Mouse (Mus musculus): ENCODE results near the gene Socs1. TPM values are rescaled to one million over a fixed set of nuclear protein-coding genes. Genes with fewer than 3 reads are reported as not detected.
"Not testable (repeated sequence)": the region's sequence is repeated elsewhere in the genome, so short reads cannot be mapped to it uniquely, and the experiment has no call there.

Gene Socs1
- 2.6 and 2.7 TPM in 2 replicates for total RNA-seq (2017)

DNA sequence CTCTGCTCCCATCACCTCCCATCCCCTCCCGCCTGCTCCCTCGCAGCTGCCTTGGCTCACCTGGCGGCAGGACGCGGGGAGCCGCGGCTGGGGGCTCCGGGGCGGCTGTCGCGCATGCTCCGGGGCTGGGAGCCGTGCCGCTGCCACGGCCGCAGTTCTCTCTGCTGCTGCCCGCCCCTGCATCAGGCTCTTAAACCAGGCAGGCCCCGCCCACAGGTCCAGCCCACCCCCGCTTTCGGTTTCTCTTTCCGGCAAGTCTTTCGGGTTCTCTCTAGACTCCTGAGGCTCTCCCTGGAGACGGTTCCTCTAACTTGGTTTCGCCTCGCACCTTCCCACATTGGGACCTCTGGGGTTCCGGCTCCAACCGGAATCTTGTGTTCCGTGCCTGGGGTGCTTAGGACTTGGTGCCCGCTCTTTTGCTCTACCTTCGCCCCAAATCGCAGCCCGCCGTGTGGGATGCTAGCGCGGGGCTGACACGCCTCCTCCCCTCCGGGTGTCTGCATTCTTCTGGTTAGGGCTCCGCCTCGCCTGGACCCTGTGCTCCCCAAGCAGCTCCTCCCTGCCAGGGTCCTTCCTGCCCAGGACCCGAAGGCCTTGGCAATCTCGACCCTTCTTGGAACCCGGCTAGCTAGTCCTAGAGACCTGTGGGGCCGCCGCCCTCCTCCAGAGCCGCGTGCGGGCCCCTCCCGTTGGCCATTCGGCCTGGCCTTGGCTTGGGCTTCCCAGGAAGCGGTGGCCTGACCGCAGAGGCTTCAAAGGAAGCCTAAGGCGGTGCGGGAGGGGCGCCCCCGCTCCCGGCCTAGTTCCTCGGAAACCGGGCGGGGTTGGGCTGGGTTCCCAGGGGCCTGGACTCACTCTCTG lies at the start of gene Socs1:
Socs1 (minus strand) TSS at position 166 of the 861 bp plus-strand sequence.
- ATAC-seq (replicated peaks in 1 of 2; ENCODE audit: insufficient read depth in 1 of 2, low FRiP score in 2 of 2, low TSS enrichment in 1 of 2, low read depth in 1 of 2, poor library complexity in 2 of 2, severe bottlenecking in 2 of 2), result peak; percentile 59 to 70

DNA sequence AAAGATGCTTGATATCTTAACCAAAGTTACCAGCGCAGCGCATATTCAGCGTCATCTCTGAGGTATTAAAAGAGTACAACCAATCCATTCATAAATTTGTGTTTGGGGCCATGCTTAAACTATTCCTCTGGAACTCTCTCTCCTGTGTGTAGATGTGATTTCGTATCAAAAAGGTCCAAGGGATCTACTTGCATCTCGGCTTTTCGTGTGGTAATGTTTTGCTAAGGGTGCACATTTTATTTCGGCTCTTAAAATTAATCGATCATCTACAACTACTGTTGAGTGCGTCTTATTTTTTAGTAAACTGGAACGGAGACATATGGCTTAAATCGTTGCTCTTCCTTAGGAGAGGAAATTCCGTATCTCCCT lies 49.2 kb upstream of the Socs1 start:
- no peak for ATAC-seq (replicated peaks in 1 of 2; ENCODE audit: insufficient read depth in 1 of 2, low FRiP score in 2 of 2, low TSS enrichment in 1 of 2, low read depth in 1 of 2, poor library complexity in 2 of 2, severe bottlenecking in 2 of 2)

DNA sequence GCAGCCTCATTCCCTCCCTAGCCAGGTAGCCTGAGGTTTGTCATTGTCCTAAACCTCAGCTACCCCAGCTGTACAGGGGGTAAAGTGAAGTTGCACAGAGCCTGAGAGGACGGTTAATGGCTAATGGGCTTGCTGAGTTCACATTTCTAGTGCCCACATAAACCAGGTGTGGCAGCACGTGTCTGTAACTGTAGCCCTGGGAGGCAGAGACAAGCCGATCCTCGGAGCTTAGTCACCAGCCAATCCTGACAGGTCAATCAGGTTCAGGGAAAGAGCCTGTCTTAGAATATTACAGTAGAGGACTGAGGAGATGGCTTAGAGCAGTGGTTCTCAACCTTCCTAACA lies 43.1 kb upstream of the Socs1 start:
- ATAC-seq (replicated peaks in 1 of 2; ENCODE audit: insufficient read depth in 1 of 2, low FRiP score in 2 of 2, low TSS enrichment in 1 of 2, low read depth in 1 of 2, poor library complexity in 2 of 2, severe bottlenecking in 2 of 2), result no peak

DNA sequence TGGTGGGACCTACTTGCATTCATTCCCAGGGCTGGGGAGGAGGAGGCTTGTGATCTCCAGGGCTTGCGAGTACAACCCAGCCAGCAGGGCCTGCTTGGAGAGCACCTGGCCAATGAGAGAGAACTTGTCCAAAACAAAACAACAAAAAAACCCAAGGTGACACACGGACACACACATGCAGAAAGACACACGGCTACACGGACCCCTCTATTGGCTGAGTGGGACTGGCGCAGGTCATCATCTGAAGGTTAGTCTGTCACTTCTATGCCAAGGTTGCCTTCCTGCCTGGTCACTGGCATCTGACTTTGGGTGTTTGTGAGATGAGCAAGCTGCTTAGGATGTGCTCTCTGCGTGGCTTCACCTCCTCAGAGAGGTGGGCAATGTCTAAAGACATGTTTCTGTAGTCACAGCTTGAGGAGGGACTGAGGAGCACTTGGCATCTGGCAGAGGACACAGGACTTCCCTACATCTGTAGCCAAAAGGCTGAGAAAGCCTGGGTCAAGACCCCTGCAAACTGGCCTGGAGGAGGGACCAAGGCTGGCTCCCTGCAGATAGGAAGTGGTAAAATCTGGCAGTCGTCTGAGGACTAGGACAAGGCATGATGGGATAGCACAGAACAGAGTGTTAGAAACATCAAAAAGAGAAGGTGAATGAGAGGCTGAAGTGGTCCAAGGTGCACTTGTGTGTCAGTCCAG lies 42.6 kb upstream of the Socs1 start:
- 0 out of 4 replicates have a peak, but pooled peaks of 1 of the 2 experiments have one; percentile 27 for ATAC-seq (replicated peaks in 1 of 2; ENCODE audit: insufficient read depth in 1 of 2, low FRiP score in 2 of 2, low TSS enrichment in 1 of 2, low read depth in 1 of 2, poor library complexity in 2 of 2, severe bottlenecking in 2 of 2)

DNA sequence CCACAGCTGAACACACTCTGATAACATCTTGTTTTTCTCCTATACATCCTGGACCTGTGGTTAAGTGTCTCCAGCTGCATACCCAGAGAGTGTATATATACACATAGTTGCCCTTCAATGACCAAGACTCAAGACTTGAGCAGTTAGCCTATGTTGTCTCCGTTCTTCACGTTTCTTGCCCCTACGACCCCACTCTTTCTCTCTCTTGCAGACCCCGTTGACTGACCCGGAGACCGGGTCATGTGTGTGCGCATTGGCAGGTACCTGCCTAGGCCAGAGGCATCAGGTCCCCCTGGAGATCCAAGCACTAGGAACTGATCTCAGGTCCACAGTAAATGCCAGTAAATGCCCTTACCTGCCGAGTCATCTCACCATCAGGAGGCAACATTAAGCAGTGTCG lies 41.9 kb upstream of the Socs1 start:
- ATAC-seq (replicated peaks in 1 of 2; ENCODE audit: insufficient read depth in 1 of 2, low FRiP score in 2 of 2, low TSS enrichment in 1 of 2, low read depth in 1 of 2, poor library complexity in 2 of 2, severe bottlenecking in 2 of 2), result no peak

DNA sequence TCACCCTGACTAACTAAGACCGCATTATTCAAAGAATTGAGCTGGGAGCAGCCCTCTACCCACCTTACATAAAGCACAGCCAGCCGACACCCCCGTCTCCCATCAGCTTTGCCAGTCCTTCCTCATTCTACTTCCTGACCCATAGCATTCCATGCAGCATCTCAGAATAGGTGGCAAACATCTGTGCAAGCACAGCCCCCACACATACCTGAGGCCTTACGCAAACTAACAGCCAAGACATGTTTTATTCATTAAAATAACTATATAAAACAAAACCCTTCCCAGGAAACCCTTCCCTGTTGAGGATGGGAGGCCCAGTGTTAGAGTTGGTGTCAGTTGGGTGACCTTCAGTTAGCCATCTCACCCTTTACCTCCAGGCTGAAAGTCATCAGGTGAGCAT lies 40.5 kb upstream of the Socs1 start:
- ATAC-seq (replicated peaks in 1 of 2; ENCODE audit: insufficient read depth in 1 of 2, low FRiP score in 2 of 2, low TSS enrichment in 1 of 2, low read depth in 1 of 2, poor library complexity in 2 of 2, severe bottlenecking in 2 of 2), result no peak

DNA sequence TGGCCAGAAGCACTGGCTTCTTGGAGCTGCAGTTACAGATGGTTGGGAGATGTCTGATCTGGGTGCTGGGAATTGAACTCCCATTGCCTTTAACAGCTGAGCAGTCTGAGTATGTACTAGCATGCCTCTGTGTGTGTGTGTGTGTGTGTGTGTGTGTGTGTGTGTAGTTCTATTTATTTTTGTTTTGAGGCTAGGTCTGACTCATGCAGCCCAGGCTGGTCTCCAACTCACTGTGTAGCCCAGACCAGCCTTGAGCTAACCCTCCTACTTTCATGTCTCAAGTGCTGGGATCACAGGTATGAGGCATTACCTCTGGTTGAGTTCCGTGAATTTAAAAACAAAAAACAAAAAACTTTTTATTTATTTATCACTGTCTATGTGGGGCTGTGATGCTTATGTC lies 39.2 kb upstream of the Socs1 start:
- ATAC-seq (replicated peaks in 1 of 2; ENCODE audit: insufficient read depth in 1 of 2, low FRiP score in 2 of 2, low TSS enrichment in 1 of 2, low read depth in 1 of 2, poor library complexity in 2 of 2, severe bottlenecking in 2 of 2), result no peak

DNA sequence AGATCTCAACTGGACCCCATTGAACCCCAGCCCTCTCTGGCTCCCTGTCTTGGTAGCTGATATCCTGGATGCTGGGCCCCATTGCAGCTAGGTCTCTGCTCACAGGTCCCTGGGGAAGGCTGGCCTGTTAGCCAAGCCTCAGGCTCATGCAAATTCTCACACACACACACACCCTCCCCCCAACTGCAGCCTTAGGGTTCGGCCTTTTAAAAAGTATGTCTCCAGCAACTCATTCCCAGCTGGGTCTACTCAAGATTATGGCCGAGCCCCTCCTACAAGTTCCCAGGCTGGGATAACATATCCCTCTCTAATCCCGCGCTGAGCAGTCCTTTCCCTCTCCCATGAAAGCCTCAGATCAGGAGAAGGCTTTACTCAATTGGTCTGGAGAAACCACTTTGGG lies 36.1 kb upstream of the Socs1 start:
- no peak for ATAC-seq (replicated peaks in 1 of 2; ENCODE audit: insufficient read depth in 1 of 2, low FRiP score in 2 of 2, low TSS enrichment in 1 of 2, low read depth in 1 of 2, poor library complexity in 2 of 2, severe bottlenecking in 2 of 2)

DNA sequence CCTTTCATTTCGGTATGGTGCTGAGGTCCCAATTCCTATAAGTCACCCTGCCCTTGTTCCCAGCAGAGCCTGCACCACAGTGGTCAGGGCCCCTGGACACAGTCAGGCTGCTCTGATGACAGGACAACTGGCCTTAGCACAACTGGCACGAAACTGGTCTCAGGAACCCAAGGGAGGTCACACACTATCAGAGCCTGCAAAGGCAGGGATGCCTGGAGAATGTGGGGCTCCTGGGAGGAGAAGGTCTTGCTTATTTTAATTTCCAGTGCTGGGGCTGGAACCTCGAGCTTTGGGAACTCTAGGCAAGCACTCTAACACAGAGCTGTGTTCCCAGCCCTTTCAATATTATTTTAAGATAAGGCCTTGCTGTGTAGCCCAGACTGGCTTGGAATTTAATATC lies 34.6 kb upstream of the Socs1 start:
- no peak for ATAC-seq (replicated peaks in 1 of 2; ENCODE audit: insufficient read depth in 1 of 2, low FRiP score in 2 of 2, low TSS enrichment in 1 of 2, low read depth in 1 of 2, poor library complexity in 2 of 2, severe bottlenecking in 2 of 2)

DNA sequence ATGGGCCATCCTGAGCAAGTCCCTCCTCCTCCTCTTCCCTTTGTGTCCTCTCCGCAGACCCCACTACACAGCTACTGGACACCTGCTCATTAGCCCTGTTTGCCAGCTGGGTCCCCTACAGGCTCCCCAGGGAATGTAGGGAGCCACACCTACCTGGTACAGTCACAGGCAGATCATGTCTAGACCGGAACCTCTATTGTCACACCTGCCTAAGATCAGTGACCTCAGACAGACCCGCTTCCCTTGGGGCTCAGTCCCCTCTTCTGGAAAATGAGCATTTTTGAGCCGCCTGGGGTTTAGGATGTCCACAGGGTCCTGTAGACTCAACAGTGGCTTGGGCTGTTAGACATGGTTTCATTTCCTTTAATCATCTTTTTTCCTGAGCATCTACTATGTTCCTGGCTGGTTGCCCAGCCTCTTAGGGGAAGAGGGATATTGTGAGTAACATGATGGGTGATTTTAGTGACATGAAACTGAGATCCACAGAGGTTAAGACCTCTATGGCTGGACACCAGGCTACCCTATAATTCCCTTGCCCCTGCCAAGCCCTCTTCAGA lies 33.3 kb upstream of the Socs1 start:
- no peak for ATAC-seq (replicated peaks in 1 of 2; ENCODE audit: insufficient read depth in 1 of 2, low FRiP score in 2 of 2, low TSS enrichment in 1 of 2, low read depth in 1 of 2, poor library complexity in 2 of 2, severe bottlenecking in 2 of 2)

DNA sequence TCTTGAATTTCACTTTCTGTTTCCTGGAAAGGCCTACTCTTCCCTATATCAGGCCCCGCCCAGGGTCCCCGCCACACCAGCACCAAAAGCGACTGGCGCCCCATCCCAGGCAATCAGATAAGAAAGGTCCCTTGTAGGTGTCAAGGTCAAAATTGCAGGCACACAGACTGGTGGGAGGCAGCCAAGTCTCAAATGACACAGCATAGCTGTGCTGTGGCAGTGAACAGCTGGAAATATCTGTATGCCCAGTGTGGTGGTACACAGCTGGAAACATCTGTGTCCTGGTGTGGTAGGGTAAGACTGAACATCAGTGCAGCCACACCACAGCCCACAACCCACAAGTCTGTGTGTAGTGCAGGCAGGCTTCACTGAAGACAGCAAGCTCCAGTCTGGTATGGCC lies 29.5 kb upstream of the Socs1 start:
- ATAC-seq (replicated peaks in 1 of 2; ENCODE audit: insufficient read depth in 1 of 2, low FRiP score in 2 of 2, low TSS enrichment in 1 of 2, low read depth in 1 of 2, poor library complexity in 2 of 2, severe bottlenecking in 2 of 2), result peak; percentile 75

DNA sequence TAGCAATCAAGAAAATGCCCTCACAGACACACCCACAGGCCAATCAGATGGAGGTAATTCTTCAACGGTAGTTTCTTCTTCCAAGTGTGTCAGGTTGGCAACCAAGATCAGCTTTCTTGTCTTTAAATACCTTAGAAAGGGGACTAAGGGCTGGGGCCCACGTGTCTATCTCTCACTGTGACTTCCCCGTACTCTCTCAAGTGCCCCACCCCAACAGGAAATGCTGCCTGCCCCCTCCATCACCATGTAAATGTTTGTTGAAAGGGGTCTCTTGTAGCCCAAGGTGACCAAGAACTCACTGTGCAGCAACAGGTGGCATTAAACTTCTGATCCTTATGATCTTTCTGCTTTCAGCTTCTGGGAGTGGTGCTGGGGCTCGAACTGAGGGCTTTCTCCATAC lies 28.4 kb upstream of the Socs1 start:
- ATAC-seq (replicated peaks in 1 of 2; ENCODE audit: insufficient read depth in 1 of 2, low FRiP score in 2 of 2, low TSS enrichment in 1 of 2, low read depth in 1 of 2, poor library complexity in 2 of 2, severe bottlenecking in 2 of 2), result no peak

DNA sequence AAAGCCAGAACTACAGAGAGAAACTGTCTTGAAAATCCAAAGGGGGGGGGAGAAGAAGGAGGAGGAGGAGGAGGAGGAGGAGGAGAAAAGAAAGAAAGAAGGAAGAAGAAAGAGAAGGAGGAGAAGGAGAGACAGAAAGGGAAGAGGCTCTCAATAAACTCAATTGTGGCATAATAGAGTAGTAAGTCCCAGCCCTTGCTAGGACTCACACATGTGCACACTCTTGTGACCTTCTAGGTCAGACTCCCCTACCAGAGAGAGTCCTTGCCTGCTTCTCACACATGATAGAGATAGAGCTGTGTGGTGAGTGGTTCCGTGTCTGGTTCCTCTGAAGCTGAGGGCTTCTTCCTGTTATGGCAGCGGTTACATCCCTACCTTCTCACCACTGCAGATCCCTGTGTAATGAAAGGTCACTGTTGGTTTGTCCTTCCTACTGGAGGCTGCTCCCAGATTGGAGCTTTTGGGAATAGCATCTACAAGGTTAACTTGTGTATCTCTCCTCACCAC lies 27.6 kb upstream of the Socs1 start, which contains the start of gene Gm11172:
Gm11172 (plus strand) TSS at position 51 of the 507 bp plus-strand sequence.
- peak; percentile 19 to 29; a peak in 1 of 4 replicates for ATAC-seq (replicated peaks in 1 of 2; ENCODE audit: insufficient read depth in 1 of 2, low FRiP score in 2 of 2, low TSS enrichment in 1 of 2, low read depth in 1 of 2, poor library complexity in 2 of 2, severe bottlenecking in 2 of 2)

DNA sequence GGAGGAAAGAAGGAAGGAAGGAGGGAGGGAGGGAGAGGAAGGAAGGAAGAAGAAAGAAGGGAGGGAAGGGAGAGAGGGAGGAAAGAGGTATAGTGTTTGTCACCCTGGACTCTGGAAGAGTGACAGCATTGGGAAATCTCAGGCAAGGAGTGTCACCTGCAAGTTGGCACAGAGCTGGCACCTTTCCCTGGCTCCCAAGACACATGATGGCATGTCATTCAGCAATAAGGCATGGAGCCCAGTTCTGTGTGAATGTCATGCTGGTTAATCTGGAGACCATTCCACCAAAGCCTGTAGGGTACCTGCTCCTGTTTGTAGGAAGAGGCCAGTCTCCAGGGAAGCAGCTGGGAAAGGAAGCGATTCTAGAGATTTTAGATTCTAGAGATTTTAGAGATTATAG lies 25.0 kb upstream of the Socs1 start:
- no peak for ATAC-seq (replicated peaks in 1 of 2; ENCODE audit: insufficient read depth in 1 of 2, low FRiP score in 2 of 2, low TSS enrichment in 1 of 2, low read depth in 1 of 2, poor library complexity in 2 of 2, severe bottlenecking in 2 of 2)

DNA sequence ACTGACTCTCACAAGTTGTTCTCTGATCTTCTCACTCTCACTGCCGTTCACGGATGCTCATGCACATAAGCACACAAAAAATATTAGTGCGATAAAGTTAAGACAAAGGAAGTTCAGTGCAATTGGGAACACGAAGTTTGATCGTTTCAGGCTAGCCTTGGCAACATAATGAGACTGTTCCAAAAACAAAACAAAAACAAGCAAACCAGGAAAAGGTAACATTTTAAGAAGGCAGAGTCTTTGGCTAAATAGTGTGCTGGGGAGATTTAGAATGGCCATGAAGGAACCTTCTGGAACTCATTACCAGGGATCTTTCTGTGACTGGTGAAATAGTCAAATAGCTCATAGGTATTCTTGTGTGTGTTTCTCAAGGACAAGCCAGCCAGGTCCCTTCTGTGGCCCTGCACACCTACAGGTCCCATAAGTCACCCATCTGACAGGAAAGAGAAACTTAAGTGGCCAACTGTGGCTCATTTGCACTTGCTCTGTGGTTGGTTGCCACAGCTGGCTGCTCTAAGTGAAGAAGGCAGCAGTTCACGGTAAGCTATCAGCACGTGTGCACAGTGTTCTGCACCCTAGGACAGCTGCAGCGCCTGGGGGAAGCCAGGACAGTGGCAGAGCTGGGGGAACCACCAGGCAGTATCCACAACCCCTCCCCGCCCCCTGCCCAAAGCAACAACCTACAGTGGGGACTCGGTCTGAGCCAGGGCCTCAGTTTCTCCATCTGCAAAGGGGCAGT lies 20.6 kb upstream of the Socs1 start, which contains the start of gene Prm1:
Prm1 (minus strand) TSS at position 51 of the 739 bp plus-strand sequence.
- peak; percentile 39 to 56; a peak in 2 of 4 replicates for ATAC-seq (replicated peaks in 1 of 2; ENCODE audit: insufficient read depth in 1 of 2, low FRiP score in 2 of 2, low TSS enrichment in 1 of 2, low read depth in 1 of 2, poor library complexity in 2 of 2, severe bottlenecking in 2 of 2)

DNA sequence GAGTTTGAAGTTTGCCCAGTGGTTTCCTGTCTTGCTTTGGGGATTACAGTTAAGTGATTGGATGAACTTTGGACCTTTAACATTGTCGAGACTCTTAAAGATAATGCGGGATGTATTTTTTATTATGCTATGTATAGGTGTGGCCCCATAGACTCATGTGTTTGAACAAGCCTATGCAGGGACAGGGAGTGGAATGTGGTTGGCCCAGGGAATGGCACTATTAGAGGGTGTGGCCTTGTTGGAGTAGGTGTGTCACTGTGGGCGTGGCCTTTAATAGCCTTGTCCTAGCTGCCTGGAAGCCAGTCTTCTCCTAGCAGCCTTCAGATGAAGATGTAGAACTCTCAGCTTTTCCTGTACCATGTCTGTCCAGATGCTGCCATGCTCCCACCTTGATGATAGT lies 17.1 kb upstream of the Socs1 start:
- ATAC-seq (replicated peaks in 1 of 2; ENCODE audit: insufficient read depth in 1 of 2, low FRiP score in 2 of 2, low TSS enrichment in 1 of 2, low read depth in 1 of 2, poor library complexity in 2 of 2, severe bottlenecking in 2 of 2), result not testable (repeated sequence)

DNA sequence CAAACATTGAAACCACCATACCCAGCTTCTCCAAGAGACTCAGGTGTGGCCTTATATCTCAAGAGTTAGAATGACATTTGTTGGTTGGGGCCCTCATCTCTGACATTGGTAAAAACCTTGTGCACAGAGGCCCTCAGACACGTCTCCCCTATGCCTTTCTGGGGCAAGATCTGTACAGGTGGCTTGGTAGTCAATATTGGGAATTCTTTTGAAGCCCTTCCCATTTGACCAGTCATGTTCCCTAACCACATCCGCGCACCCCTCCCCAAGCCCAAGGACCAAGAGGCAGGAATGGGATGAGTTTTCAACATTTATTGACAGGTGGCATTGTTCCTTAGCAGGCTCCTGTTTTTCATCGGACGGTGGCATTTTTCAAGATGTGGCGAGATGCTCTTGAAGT lies 10.7 kb upstream of the Socs1 start, which contains the start of gene Prm2:
Prm2 (minus strand) TSS at position 101 of the 400 bp plus-strand sequence.
- ATAC-seq (replicated peaks in 1 of 2; ENCODE audit: insufficient read depth in 1 of 2, low FRiP score in 2 of 2, low TSS enrichment in 1 of 2, low read depth in 1 of 2, poor library complexity in 2 of 2, severe bottlenecking in 2 of 2), result no peak

All from hematopoietic stem cell, adult 5-6 weeks (primary cell).